Mouse (Mus musculus): Measurements from ENCODE around the gene G0s2.

- TF ChIP-seq CTCF (conservative IDR thresholded peaks at IDR 0.05 in 1 of 2, IDR thresholded peaks at IDR 0.05 in 1 of 2; ENCODE audit: low read depth in 2 of 2, low read length in 2 of 2), result no peak
- no peak for TF ChIP-seq NELFE (IDR thresholded peaks at IDR 0.05; ENCODE audit: low read depth, low read length)
- TF ChIP-seq MXI1 (IDR thresholded peaks at IDR 0.05; ENCODE audit: low read depth, low read length), result no peak
- TF ChIP-seq PAX5 (IDR thresholded peaks at IDR 0.05; ENCODE audit: low read length), result no peak
- TF ChIP-seq POLR2A (IDR thresholded peaks at IDR 0.05; ENCODE audit: low read depth, low read length), result no peak
- TF ChIP-seq EP300 (IDR thresholded peaks at IDR 0.05; ENCODE audit: low read length), result no peak
- TF ChIP-seq BHLHE40 (IDR thresholded peaks at IDR 0.05; ENCODE audit: low read depth, low read length), result no peak
- no peak for TF ChIP-seq ZKSCAN1 (IDR thresholded peaks at IDR 0.05; ENCODE audit: borderline replicate concordance, low read depth, low read length)
- no peak for TF ChIP-seq TBP (conservative IDR thresholded peaks at IDR 0.05; ENCODE audit: low read depth, low read length)
- TF ChIP-seq IRF4 (IDR thresholded peaks at IDR 0.05; ENCODE audit: low read depth, low read length), result no peak
- no peak for TF ChIP-seq MAZ (IDR thresholded peaks at IDR 0.05; ENCODE audit: low read depth, low read length)
- no peak for TF ChIP-seq MEF2A (IDR thresholded peaks at IDR 0.05; ENCODE audit: borderline replicate concordance, low read depth, low read length)
Measured at GRCm38 (mm10) chr1:193229570-193229969, 43.4 kb downstream of the G0s2 start.
